21 mouse cellular contexts compared by ENCODE assay signal in genomic region chr8:60492471-60492870, GRCm38 (mm10). TPM values are rescaled to one million over a fixed set of nuclear protein-coding genes. Genes with fewer than 3 reads are reported as not detected.
DNase-seq lines count a peak whose midpoint lies in the region; ATAC-seq and TF ChIP-seq lines count a peak whose summit lies in the region.
"Had no signal": no experiment of that assay in that cellular context is flagged by ENCODE, and none has a peak within 500 bp of the region (broad histone marks: within the 10 kb centered on the region; RNA-seq: fewer than 3 reads in every experiment).

No protein-coding gene starts in this region.

- peak overlapping the region in 1 of 2 experiments; percentile 47; a peak in 2 of 4 replicates for H3K27ac ChIP-seq in heart, embryonic 14.5 days (replicated peaks in 1 of 2; ENCODE audit: control insufficient read depth in 1 of 2, insufficient read depth in 1 of 2, low read depth in 2 of 2, low read length in 2 of 2)
- H3K27ac ChIP-seq in heart, adult 2 months, result no peak overlapping the region
- H3K27ac ChIP-seq in forebrain, embryonic 10.5 days, result no peak overlapping the region
- H3K27ac ChIP-seq: embryonic facial prominence, embryonic 12.5 days; layer of hippocampus, adult 2 months; midbrain, embryonic 10.5 days had no signal

- WGBS in heart, embryonic 14.5 days, result 38% methylated on average over 3 of the region's 3 CpGs
- 45% methylated on average over 3 of the region's 3 CpGs for WGBS in heart, adult 2 months
- 86% methylated on average over 3 of the region's 3 CpGs for WGBS in forebrain, embryonic 10.5 days

- no peak overlapping the region for H3K4me3 ChIP-seq in heart, embryonic 14.5 days (ENCODE audit: control insufficient read depth in 1 of 2, insufficient read depth in 1 of 2, low read depth in 1 of 2, low read length in 2 of 2)
- no peak overlapping the region for H3K4me3 ChIP-seq in heart, adult 2 months
- no peak overlapping the region for H3K4me3 ChIP-seq in myocyte
- no peak overlapping the region for H3K4me3 ChIP-seq in forebrain, embryonic 10.5 days
- H3K4me3 ChIP-seq: embryonic facial prominence, embryonic 12.5 days; layer of hippocampus, adult 2 months; midbrain, embryonic 10.5 days had no signal

- no peak for TF ChIP-seq CTCF in heart, adult 2 months (IDR thresholded peaks at IDR 0.05)

- no peak for TF ChIP-seq EP300 in heart, adult 2 months (IDR thresholded peaks at IDR 0.05; ENCODE audit: insufficient read depth, low read depth, low read length)

- H3K9ac ChIP-seq in heart, embryonic 14.5 days (ENCODE audit: low read length), result no peak overlapping the region
- H3K9ac ChIP-seq in heart, adult 2 months (ENCODE audit: low read depth, low read length), result no peak overlapping the region
- H3K9ac ChIP-seq: embryonic facial prominence, embryonic 12.5 days had no signal

- no peak overlapping the region for H3ac ChIP-seq in myocyte (ENCODE audit: control insufficient read depth, insufficient read length)

- no peaks in the 10 kb centered on the region for H3K27me3 ChIP-seq in heart, embryonic 14.5 days (ENCODE audit: control insufficient read depth, insufficient read depth, low read length)
- H3K27me3 ChIP-seq in heart, adult 2 months (ENCODE audit: control insufficient read depth, insufficient read depth, low read length), result no peaks in the 10 kb centered on the region
- no peaks in the 10 kb centered on the region for H3K27me3 ChIP-seq in myocyte (ENCODE audit: control insufficient read depth, insufficient read depth, insufficient read length)
- no peaks in the 10 kb centered on the region for H3K27me3 ChIP-seq in forebrain, embryonic 10.5 days (ENCODE audit: poor library complexity, severe bottlenecking)
- H3K27me3 ChIP-seq: embryonic facial prominence, embryonic 12.5 days had no signal

- no peaks in the 10 kb centered on the region for H3K36me3 ChIP-seq in heart, embryonic 14.5 days (ENCODE audit: control insufficient read depth, insufficient read depth, low read length)
- H3K36me3 ChIP-seq in heart, adult 2 months (ENCODE audit: control insufficient read depth, insufficient read depth, low read length), result no peaks in the 10 kb centered on the region
- H3K36me3 ChIP-seq in myocyte (ENCODE audit: control insufficient read depth, insufficient read depth), result no peaks in the 10 kb centered on the region
- no peaks in the 10 kb centered on the region for H3K36me3 ChIP-seq in forebrain, embryonic 10.5 days (replicated peaks)
- H3K36me3 ChIP-seq: embryonic facial prominence, embryonic 12.5 days; midbrain, embryonic 10.5 days had no signal

- H3K9me3 ChIP-seq in heart, embryonic 14.5 days (ENCODE audit: control insufficient read depth, low read length), result no peaks in the 10 kb centered on the region
- no peaks in the 10 kb centered on the region for H3K9me3 ChIP-seq in forebrain, embryonic 10.5 days
- H3K9me3 ChIP-seq: embryonic facial prominence, embryonic 12.5 days; midbrain, embryonic 10.5 days had no signal

- DNase-seq in heart, adult 2 months, result no peak
- peak; percentile 0 for DNase-seq in lung, postnatal 36 days
- DNase-seq in lung, postnatal 25 days (ENCODE audit: low spot score), result no peak
- peak; percentile 92 for DNase-seq in kidney, adult 9 months
- no peak for DNase-seq in forebrain, embryonic 10.5 days (ENCODE audit: extremely low spot score, low spot score)
- no peak for DNase-seq in right cerebral cortex, adult 2 months (ENCODE audit: low spot score in 2 of 2)
- DNase-seq: cerebellum, adult 11-12 months; gastrocnemius, postnatal 14 days; lung, adult 2 months; thymus, postnatal 25 days had no signal

- H3K4me2 ChIP-seq in heart, embryonic 14.5 days (ENCODE audit: low read length), result no peak overlapping the region
- peak overlapping the region; percentile 18 for H3K4me2 ChIP-seq in myocyte (ENCODE audit: low read depth)
- H3K4me2 ChIP-seq: embryonic facial prominence, embryonic 12.5 days had no signal

- no peak for TF ChIP-seq POLR2A in heart, adult 2 months (IDR thresholded peaks at IDR 0.05; ENCODE audit: insufficient read depth, low read depth, low read length)
- TF ChIP-seq POLR2A in myocyte (IDR thresholded peaks at IDR 0.05; ENCODE audit: insufficient read length, low read depth), result no peak

- ATAC-seq in heart, embryonic 14.5 days (ENCODE audit: insufficient number of reproducible peaks, insufficient read depth, low FRiP score, low read depth), result peak; percentile 66; the same call in 1 of the 2 replicates
- ATAC-seq: inflammation-experienced regulatory T-cells, adult 6 months had no signal

- intact Hi-C loops in heart, adult 2 months (cut with DNase I), result no loop called here

- 0 out of 4 replicates have a peak, but pooled peaks cover 0 to 4% of the 10 kb centered on the region in 2 experiments for H3K4me1 ChIP-seq in heart, embryonic 14.5 days (ENCODE audit: control insufficient read depth in 2 of 2, insufficient read depth in 2 of 2, low read length in 2 of 2)
- H3K4me1 ChIP-seq in heart, adult 2 months (ENCODE audit: control insufficient read depth, insufficient read depth, low read length), result peaks cover 1% of the 10 kb centered on the region; the same call in 1 of the 2 replicates
- no peaks in the 10 kb centered on the region for H3K4me1 ChIP-seq in forebrain, embryonic 10.5 days
- H3K4me1 ChIP-seq: embryonic facial prominence, embryonic 12.5 days; midbrain, embryonic 10.5 days had no signal

- H3K79me2 ChIP-seq in heart, adult 2 months (replicated peaks; ENCODE audit: control insufficient read depth, insufficient read depth, low read length), result no peaks in the 10 kb centered on the region
- no peaks in the 10 kb centered on the region for H3K79me2 ChIP-seq in myocyte (ENCODE audit: control insufficient read depth, insufficient read depth)

TF ChIP-seq in myocyte, 11 proteins besides CTCF, POLR2A, EP300 and RAD21:
- TF ChIP-seq E2F4 (IDR thresholded peaks at IDR 0.05; ENCODE audit: insufficient read depth), result no peak
- no peak for TF ChIP-seq MYOG (IDR thresholded peaks at IDR 0.05; ENCODE audit: control insufficient read depth in 1 of 3, insufficient read depth in 1 of 3, insufficient read length in 2 of 3, low read depth in 2 of 3)
- TF ChIP-seq SRF (IDR thresholded peaks at IDR 0.05; ENCODE audit: control insufficient read depth, insufficient read length, low read depth), result no peak
- TF ChIP-seq TCF3 (IDR thresholded peaks at IDR 0.05; ENCODE audit: insufficient read length, low read depth), result no peak
- TF ChIP-seq CEBPB (IDR thresholded peaks at IDR 0.05; ENCODE audit: insufficient read depth, poor library complexity, severe bottlenecking), result no peak
- TF ChIP-seq MAX (IDR thresholded peaks at IDR 0.05; ENCODE audit: low read depth), result no peak
- TF ChIP-seq POLR2AphosphoS2 (IDR thresholded peaks at IDR 0.05; ENCODE audit: insufficient read length, low read depth), result no peak
- TF ChIP-seq MYOD1 (IDR thresholded peaks at IDR 0.05; ENCODE audit: control insufficient read depth in 1 of 3, insufficient read length in 2 of 3, low read depth in 2 of 3), result no peak
- no peak for TF ChIP-seq USF1 (IDR thresholded peaks at IDR 0.05; ENCODE audit: low read depth)
- no peak for TF ChIP-seq REST (IDR thresholded peaks at IDR 0.05; ENCODE audit: insufficient read depth, insufficient read length)
- TF ChIP-seq TCF12 (IDR thresholded peaks at IDR 0.05; ENCODE audit: insufficient read depth, poor library complexity, severe bottlenecking), result no peak

RNA-seq across cellular contexts. Expression of gene Gm10283, which starts 10.5 kb away (rescaled TPM):
- not detected in 2 replicates for polyA plus RNA-seq in heart, embryonic 14.5 days (2014; fragmentation: Nextera tagmentation; extraction: Ambion mirVana)
- total RNA-seq in heart, adult 2 months (2021), result not detected
- polyA plus RNA-seq in heart, adult 2 months (2012; rRNA removed), result not detected in 2 replicates
- not detected for polyA plus RNA-seq in myocyte (2012; fragmentation: generic; extraction: Trizol)
- not detected in 2 replicates for polyA plus RNA-seq in forebrain, embryonic 10.5 days (2016; fragmentation: Nextera tagmentation; extraction: Ambion mirVana)
- total RNA-seq: gastrocnemius, postnatal 14 days; layer of hippocampus, adult 2 months; left cerebral cortex, postnatal 10 days had no signal
- polyA plus RNA-seq: brain, embryonic 14.5 days; embryonic facial prominence, embryonic 12.5 days; frontal cortex, adult 2 months; hindbrain, embryonic 11.5 days; inflammation-experienced regulatory T-cells, adult 6 months; limb, embryonic 14.5 days; lung, adult 2 months; midbrain, embryonic 10.5 days had no signal

RNA-seq across cellular contexts. Expression of gene Aadat, which starts 13.3 kb away (rescaled TPM):
- 0.41 TPM in 1 of 2 replicates, not detected in the other for polyA plus RNA-seq in heart, embryonic 14.5 days (2014; fragmentation: Nextera tagmentation; extraction: Ambion mirVana)
- not detected for total RNA-seq in heart, adult 2 months (2021)
- 0.20 TPM in 1 of 2 replicates, not detected in the other for polyA plus RNA-seq in heart, adult 2 months (2012; rRNA removed)
- 0.04 TPM for polyA plus RNA-seq in myocyte (2012; fragmentation: generic; extraction: Trizol)
- 1.2 and 2.0 TPM in 2 replicates for polyA plus RNA-seq in forebrain, embryonic 10.5 days (2016; fragmentation: Nextera tagmentation; extraction: Ambion mirVana)
- total RNA-seq: gastrocnemius, postnatal 14 days had no signal
- polyA plus RNA-seq: inflammation-experienced regulatory T-cells, adult 6 months; lung, adult 2 months had no signal

Comparison
In these comparisons a context has a peak if more than half of its experiments do, and no peak if none do; other contexts are left out.
1. DNase-seq: peak in lung, postnatal 36 days (single experiment) and kidney, adult 9 months (single experiment); none in heart, adult 2 months (0 of 2), lung, postnatal 25 days (single experiment), forebrain, embryonic 10.5 days (single experiment) and right cerebral cortex, adult 2 months (0 of 2).